Mouse (Mus musculus) stomach, postnatal 0 days (tissue): Measurements from ENCODE around the gene Por.

Source experiments
- CTCF ChIP-seq: IDR thresholded peaks from 2 replicates; pipeline ENCODE4 v1.5.1; 2016; ENCODE audit warnings: antibody characterized with exemption, low read depth, mild to moderate bottlenecking, moderate library complexity
- EP300 ChIP-seq: optimal IDR thresholded peaks from 2 replicates; pipeline ENCODE3; 2016; ENCODE audit warnings: antibody characterized with exemption

DNA sequence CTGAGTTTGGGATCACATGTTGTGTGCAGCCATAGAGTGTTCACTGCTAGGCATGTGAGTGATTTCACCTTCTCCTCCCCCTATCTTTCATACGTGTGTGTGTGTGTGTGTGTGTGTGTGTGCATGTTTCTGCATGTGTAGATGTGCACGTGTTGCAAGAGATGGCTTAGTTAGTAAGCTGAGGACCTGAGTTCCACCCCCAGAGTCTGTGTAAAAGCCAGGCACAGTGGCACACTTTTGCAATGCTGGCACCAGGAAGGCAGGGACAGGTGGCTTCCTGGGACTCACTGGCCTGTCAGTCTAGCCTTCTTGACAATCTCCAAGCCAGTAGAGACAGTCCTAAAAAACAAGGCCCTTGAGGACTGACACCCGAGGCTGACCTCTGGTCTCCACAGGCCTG is 95.1 kb downstream of the Por start:
- TF ChIP-seq CTCF (no peak), EP300 (no peak)
